Mouse (Mus musculus): ENCODE measurements around the gene Tesk2. TPM values are rescaled to one million over a fixed set of nuclear protein-coding genes. Genes with fewer than 3 reads are reported as not detected.

Gene Tesk2
- polyA plus RNA-seq, 1 experiment from 2014 or later = 2.6 TPM

GRCm38 (mm10) chr4:116768510-116768909 lies 47.8 kb downstream of the Tesk2 start:
- Histone ChIP-seq H3K4me3 (no peak overlapping the region), H3K9ac (no peak overlapping the region), H3K27ac (peak overlapping the region; percentile 36; the same call in 1 of the 2 replicates), H3K4me2 (no peak overlapping the region), H3K27me3 (replicated peaks) (no peaks in the 10 kb centered on the region), H3K4me1 (peaks cover 17% of the 10 kb centered on the region), H3K36me3 (no peaks in the 10 kb centered on the region), H3K9me3 (replicated peaks) (no peaks in the 10 kb centered on the region)
- no peak for ATAC-seq
- WGBS (ENCODE audit: insufficient replicate concordance) = 66% methylated on average over 5 of the region's 5 CpGs

DNA sequence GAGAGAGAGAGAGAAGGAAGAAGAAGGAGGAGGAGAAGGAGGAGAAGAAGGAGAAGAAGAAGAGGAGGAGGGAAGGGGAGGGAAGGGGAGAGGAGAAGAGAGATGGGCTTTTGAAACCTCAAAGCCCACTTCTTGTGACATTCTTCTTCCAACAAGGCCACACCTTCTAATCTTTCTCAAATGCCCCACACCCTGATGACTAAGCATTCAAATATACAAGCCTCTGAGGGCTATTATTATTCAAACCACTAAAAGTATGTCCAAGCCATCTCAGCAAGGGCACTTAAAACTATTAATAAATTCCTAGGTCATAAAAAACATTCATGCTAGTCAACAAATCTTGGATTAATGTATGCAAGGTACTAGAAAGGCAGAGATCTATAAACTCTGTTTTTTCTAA lies 48.3 kb downstream of the Tesk2 start:
- H3K4me3 ChIP-seq = no peak overlapping the region
- no peaks in the 10 kb centered on the region for H3K9me3 ChIP-seq (replicated peaks)
- peaks cover 17% of the 10 kb centered on the region for H3K4me1 ChIP-seq
- H3K27me3 ChIP-seq (replicated peaks) = no peaks in the 10 kb centered on the region
- no peak for ATAC-seq
- no peak overlapping the region for H3K4me2 ChIP-seq
- no peak overlapping the region for H3K27ac ChIP-seq
- no peak overlapping the region for H3K9ac ChIP-seq
- H3K36me3 ChIP-seq = no peaks in the 10 kb centered on the region

DNA sequence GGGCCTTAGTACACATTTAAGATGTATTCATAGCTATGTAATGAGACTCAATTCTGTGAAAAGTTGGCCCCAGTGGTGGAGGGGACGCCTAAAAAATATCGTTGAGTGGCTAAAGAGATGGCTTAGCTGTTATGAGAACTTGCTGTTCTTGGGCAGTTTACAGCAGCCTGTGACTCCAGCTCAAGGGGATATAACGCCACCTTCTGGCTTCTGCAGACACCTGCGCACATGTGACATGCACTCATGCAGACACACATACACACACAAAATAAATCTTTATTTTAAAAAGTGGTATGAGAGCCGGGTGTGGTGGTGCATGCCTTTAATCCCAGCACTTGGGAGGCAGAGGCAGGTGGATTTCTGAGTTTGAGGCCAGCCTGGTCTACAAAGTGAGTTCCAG lies 55.6 kb downstream of the Tesk2 start:
- Histone ChIP-seq H3K9me3 (replicated peaks) (no peaks in the 10 kb centered on the region), H3K27me3 (replicated peaks) (no peaks in the 10 kb centered on the region), H3K4me1 (no peaks in the 10 kb centered on the region), H3K4me3 (no peak overlapping the region), H3K4me2 (no peak overlapping the region), H3K27ac (no peak overlapping the region), H3K36me3 (no peaks in the 10 kb centered on the region), H3K9ac (no peak overlapping the region)
- WGBS (ENCODE audit: insufficient replicate concordance) = 66% methylated on average over 5 of the region's 5 CpGs
- ATAC-seq = no peak

DNA sequence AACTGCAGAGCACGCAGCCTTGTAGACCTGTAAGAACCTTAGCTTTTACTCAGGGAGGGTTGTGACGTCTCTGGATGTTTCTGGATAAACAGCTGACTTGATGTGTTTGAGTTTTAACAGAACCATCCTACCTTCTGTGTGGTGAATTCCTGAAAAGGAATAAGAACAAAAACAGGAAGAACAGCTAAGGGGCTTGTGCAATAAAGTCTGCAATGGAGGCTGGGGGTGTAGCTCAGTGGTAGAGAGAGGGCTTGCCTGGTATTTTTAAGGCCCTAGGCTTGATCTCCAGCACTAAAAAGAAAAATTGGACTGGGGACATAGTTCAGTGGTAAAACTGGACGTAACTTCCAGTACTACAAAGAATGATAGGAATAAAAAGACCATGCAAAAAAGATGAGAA lies 56.3 kb downstream of the Tesk2 start:
- no peak overlapping the region for H3K4me3 ChIP-seq
- H3K9me3 ChIP-seq (replicated peaks) = no peaks in the 10 kb centered on the region
- 71% methylated on average over 3 of the region's 3 CpGs for WGBS (ENCODE audit: insufficient replicate concordance)
- H3K4me2 ChIP-seq = no peak overlapping the region
- no peaks in the 10 kb centered on the region for H3K27me3 ChIP-seq (replicated peaks)
- no peak overlapping the region for H3K9ac ChIP-seq
- no peak overlapping the region for H3K27ac ChIP-seq
- no peaks in the 10 kb centered on the region for H3K4me1 ChIP-seq
- ATAC-seq = no peak
- H3K36me3 ChIP-seq = no peaks in the 10 kb centered on the region

GRCm38 (mm10) chr4:116780541-116780940 lies 59.8 kb downstream of the Tesk2 start:
- Histone ChIP-seq H3K27ac (no peak overlapping the region), H3K4me1 (no peaks in the 10 kb centered on the region), H3K27me3 (replicated peaks) (no peaks in the 10 kb centered on the region), H3K9ac (no peak overlapping the region), H3K4me2 (no peak overlapping the region), H3K4me3 (no peak overlapping the region), H3K36me3 (no peaks in the 10 kb centered on the region), H3K9me3 (replicated peaks) (no peaks in the 10 kb centered on the region)
- WGBS (ENCODE audit: insufficient replicate concordance) = 51% methylated on average over 2 of the region's 2 CpGs
- no peak for ATAC-seq

DNA sequence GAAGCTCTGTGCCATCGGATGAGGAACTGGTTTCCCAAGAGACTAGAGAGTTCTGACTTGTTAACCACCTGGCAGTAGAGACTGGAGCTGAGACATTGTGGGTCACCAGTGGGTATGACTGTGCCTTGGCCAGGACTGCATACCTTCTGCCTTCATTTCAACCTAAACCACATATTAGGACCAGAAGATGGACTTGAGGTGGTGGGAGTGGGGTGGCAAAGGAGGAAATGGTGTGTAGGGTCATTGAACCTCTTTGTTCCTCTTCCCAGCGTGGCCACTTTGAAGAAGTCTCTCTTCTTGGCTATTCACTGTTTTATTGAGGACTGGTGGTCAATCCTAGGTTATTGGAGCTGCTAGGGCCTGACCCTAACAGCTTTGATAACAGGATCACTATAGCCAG lies 60.6 kb downstream of the Tesk2 start:
- ATAC-seq = no peak
- Histone ChIP-seq H3K9me3 (replicated peaks) (no peaks in the 10 kb centered on the region), H3K4me1 (no peaks in the 10 kb centered on the region), H3K4me2 (no peak overlapping the region), H3K27me3 (replicated peaks) (no peaks in the 10 kb centered on the region), H3K27ac (no peak overlapping the region), H3K36me3 (no peaks in the 10 kb centered on the region), H3K4me3 (no peak overlapping the region), H3K9ac (no peak overlapping the region)
- WGBS (ENCODE audit: insufficient replicate concordance) = 39% methylated on average over 2 of the region's 2 CpGs

DNA sequence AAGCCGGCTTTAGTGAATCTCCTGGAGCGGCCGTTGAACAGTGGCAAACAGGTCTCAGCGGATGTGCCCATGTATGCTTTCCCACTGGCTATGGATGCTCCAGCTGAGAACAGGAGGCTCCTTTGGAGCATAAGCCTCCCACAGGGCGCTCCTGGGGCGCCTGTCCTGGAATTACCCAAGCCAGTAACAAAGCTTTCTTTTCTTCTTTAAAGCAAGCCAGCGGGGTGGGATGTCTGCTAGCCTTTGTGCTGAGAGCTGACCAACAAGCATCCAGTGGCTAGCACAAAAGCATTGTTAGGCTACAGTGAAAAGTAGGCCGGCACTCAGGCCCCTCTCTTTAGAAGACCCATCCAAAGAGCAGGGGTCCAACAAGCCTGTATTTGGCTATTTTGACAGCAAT lies 61.4 kb downstream of the Tesk2 start:
- Histone ChIP-seq H3K27me3 (replicated peaks) (no peaks in the 10 kb centered on the region), H3K9ac (no peak overlapping the region), H3K4me1 (no peaks in the 10 kb centered on the region), H3K36me3 (no peaks in the 10 kb centered on the region), H3K27ac (no peak overlapping the region), H3K4me3 (no peak overlapping the region), H3K4me2 (no peak overlapping the region), H3K9me3 (replicated peaks) (no peaks in the 10 kb centered on the region)
- 52% methylated on average over 8 of the region's 8 CpGs for WGBS (ENCODE audit: insufficient replicate concordance)
- ATAC-seq = no peak

DNA sequence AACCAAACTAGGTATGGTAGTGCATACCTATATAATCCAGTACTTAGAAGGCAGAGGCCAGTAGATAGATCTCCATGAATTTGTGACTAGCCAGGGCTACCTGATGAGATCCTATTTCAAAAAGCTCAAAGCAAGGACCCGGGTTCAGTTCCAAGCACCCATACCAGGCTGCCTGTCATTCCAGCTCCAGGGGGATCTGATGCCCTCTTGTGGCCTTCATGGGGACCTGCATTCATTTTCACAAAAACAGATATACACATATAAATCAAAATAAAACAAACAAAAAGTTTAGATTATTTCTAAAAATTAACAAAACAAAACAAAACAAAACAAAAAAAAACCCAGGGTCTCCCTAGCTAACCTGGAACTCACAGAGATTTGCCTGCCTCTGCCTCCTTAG lies 65.8 kb downstream of the Tesk2 start:
- Histone ChIP-seq H3K36me3 (no peaks in the 10 kb centered on the region), H3K9me3 (replicated peaks) (no peaks in the 10 kb centered on the region), H3K4me2 (no peak overlapping the region), H3K27ac (no peak overlapping the region), H3K4me1 (peaks cover 9% of the 10 kb centered on the region; the same call in 1 of the 2 replicates), H3K9ac (no peak overlapping the region), H3K4me3 (no peak overlapping the region), H3K27me3 (replicated peaks) (no peaks in the 10 kb centered on the region)
- 90% methylated on average over 1 of the region's 1 CpGs for WGBS (ENCODE audit: insufficient replicate concordance)
- no peak for ATAC-seq

GRCm38 (mm10) chr4:116787985-116788760 lies 67.4 kb downstream of the Tesk2 start:
- H3K4me2 ChIP-seq = no peak overlapping the region
- H3K9ac ChIP-seq = no peak overlapping the region
- no peak overlapping the region for H3K27ac ChIP-seq
- H3K36me3 ChIP-seq = no peaks in the 10 kb centered on the region
- no peaks in the 10 kb centered on the region for H3K27me3 ChIP-seq (replicated peaks)
- H3K9me3 ChIP-seq (replicated peaks) = no peaks in the 10 kb centered on the region
- no peak overlapping the region for H3K4me3 ChIP-seq
- WGBS (ENCODE audit: insufficient replicate concordance) = 26% methylated on average over 7 of the region's 7 CpGs
- ATAC-seq = no peak
- H3K4me1 ChIP-seq = peaks cover 9% of the 10 kb centered on the region; the same call in 1 of the 2 replicates

- H3K27ac ChIP-seq = no peak overlapping the region
- H3K27me3 ChIP-seq (replicated peaks) = no peaks in the 10 kb centered on the region
- H3K9ac ChIP-seq = no peak overlapping the region
- no peaks in the 10 kb centered on the region for H3K36me3 ChIP-seq
- no peak overlapping the region for H3K4me3 ChIP-seq
- no peak for ATAC-seq
- H3K4me2 ChIP-seq = no peak overlapping the region
- WGBS (ENCODE audit: insufficient replicate concordance) = 10% methylated on average over 3 of the region's 3 CpGs
- H3K9me3 ChIP-seq (replicated peaks) = no peaks in the 10 kb centered on the region
- peaks cover 9% of the 10 kb centered on the region; the same call in 1 of the 2 replicates for H3K4me1 ChIP-seq
Measured at GRCm38 (mm10) chr4:116788956-116789355, 68.2 kb downstream of the Tesk2 start.

DNA sequence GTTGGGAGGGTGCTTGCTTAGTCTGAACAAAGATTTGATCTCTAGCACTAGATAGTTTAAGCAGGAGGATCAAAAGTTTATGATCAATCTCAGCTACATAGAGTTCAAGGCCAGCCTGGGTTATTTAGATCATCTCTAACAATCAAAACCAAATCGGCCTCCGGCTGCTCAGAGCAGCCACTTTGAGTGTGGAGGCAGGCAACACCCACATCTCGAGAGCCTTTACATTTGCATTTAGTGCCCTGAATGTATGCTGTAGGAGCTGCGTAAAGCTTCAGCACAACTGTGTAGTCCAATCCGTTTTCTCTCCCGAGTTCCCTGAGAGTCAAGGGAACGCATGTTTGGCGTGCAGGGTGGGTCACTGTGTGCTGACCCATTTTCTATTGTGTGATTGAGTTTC lies 71.7 kb downstream of the Tesk2 start:
- no peak overlapping the region for H3K4me3 ChIP-seq
- ATAC-seq = no peak
- H3K4me1 ChIP-seq = peaks cover 14% of the 10 kb centered on the region; the same call in 1 of the 2 replicates
- H3K27ac ChIP-seq = no peak overlapping the region
- no peaks in the 10 kb centered on the region for H3K27me3 ChIP-seq (replicated peaks)
- H3K36me3 ChIP-seq = no peaks in the 10 kb centered on the region
- 73% methylated on average over 8 of the region's 8 CpGs for WGBS (ENCODE audit: insufficient replicate concordance)
- H3K9me3 ChIP-seq (replicated peaks) = no peaks in the 10 kb centered on the region
- no peak overlapping the region for H3K9ac ChIP-seq
- H3K4me2 ChIP-seq = no peak overlapping the region

DNA sequence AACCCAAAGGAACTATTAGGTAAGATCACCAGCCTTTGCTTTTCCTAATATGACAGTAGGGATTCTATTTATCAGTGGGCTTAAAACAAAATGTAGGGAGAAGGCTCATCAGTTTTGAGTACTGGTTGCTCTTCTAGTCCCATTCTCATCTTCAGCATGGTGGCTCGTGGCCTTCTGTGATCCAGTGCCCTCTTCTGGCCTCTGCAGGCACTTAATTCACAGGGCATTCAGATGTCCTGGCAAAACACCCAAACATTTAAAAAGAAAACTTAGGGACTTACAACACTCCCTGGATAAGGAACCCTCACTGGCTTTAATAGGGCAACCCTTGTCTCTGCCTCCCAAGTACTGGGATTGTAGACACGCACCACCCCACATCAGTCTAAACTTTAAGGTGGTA lies 73.5 kb downstream of the Tesk2 start:
- WGBS (ENCODE audit: insufficient replicate concordance) = 61% methylated on average over 2 of the region's 2 CpGs
- Histone ChIP-seq H3K27me3 (replicated peaks) (no peaks in the 10 kb centered on the region), H3K9me3 (replicated peaks) (no peaks in the 10 kb centered on the region), H3K9ac (no peak overlapping the region), H3K4me2 (no peak overlapping the region), H3K4me3 (no peak overlapping the region), H3K4me1 (0 out of 2 replicates have a peak, but pooled peaks cover 4% of the 10 kb centered on the region), H3K27ac (no peak overlapping the region), H3K36me3 (no peaks in the 10 kb centered on the region)
- no peak for ATAC-seq
